Mouse (Mus musculus) ovary, postnatal 36 days (tissue): ENCODE data around the gene Kdm6b.
A peak's percentile ranks its signal among the peaks of the same experiment; 100 is the strongest.
"Not testable (repeated sequence)": the region's sequence is repeated elsewhere in the genome, so short reads cannot be mapped to it uniquely, and the experiment has no call there.

ENCODE experiments used
- DNase-seq: peaks from one replicate; pipeline ENCODE4 v3.0.0; 2022; ENCODE audit warnings: low spot score, mixed read lengths

The Kdm6b gene

DNA sequence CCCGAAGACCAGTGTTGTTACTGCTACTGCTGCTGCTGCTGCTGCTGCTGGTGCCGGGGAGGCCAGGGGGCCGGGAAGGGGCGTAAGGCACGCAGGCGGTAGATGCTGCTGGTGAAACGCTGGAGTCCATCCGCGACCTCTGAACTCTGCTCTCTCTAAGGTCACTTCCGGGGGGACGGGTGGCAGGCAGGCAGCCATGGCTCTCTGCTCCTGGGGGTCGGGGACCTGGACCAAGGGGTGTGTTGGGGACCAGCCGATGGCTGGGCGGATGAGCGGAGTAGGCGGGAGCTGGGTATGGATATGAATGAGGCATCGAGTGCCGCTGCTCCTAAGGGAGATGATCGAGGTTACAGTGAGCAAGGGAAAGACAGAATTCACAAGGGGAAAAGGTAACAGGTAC, 7.2 kb downstream of the Kdm6b start:
- DNase-seq = no peak

DNA sequence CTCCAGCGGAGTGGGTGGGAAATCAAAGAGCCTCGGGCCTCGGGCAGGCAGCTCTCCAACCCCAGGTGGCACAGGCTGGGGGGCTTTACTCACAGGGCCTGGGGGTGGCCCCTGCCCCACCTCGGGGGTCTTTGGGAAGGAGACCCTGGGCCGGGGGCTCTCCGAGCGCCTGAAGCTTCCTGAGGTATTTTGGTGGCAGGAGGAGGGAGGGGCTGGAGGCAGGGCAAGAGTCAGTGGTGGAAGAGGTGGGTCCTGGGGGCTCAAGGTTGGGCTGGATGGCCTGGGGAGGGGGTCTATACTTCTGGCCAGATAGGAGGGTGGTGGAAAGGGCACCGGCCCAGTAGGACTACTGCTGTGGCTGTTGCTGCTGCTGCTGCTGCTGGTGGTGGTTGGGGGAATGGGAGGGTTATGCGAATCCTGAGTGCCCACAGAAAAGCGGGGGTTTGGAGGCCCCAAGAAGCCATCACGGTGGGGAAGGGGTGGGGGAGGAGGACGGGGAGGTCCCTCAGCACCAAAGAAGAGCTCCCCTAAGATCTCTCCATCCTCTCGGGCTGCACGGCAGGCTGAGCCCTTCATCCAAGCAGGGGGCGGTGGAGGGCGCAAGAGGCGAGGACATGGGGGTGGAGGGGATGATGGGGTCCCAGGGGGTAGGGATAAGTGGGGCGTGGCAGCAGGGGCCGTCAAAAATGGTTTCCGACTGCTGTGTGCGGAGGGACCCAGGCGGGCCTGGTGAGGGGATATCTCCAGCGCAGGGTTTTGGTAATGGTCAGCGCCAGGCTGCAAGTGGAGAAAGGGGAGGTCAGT, 7.9 kb downstream of the Kdm6b start:
- DNase-seq = no peak

GRCm38 (mm10) chr11:69404595-69405396, 8.7 kb downstream of the Kdm6b start:
- no peak for DNase-seq

GRCm38 (mm10) chr11:69403691-69404594, 9.5 kb downstream of the Kdm6b start:
- DNase-seq = peak; percentile 19

- DNase-seq = no peak
These were observed 11.5 kb downstream of the Kdm6b start for GRCm38 (mm10) chr11:69401987-69402386.

DNA sequence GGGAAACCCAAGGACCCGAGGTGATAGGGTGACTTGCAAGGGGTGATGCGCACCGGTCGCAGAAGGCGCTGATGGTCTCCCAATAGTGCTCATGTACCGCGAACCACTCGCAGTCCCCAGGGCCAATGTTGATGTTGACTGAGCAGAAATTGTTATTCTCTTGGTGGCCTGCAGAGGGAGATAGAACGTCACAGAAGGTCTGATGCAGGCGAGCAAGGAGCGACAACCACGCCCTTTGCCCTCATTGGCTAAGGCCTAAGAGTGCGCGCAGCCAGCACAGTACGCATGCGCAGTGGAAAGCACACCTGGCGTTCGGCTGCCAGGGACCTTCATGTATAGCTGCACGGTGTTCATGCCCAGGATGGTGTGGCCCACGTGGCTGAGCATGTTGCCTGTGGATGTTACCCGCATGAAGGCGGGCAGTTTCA, 12.3 kb downstream of the Kdm6b start:
- peak; percentile 77 for DNase-seq

- DNase-seq = no peak
These were observed 13.2 kb downstream of the Kdm6b start for GRCm38 (mm10) chr11:69400083-69400850.

DNA sequence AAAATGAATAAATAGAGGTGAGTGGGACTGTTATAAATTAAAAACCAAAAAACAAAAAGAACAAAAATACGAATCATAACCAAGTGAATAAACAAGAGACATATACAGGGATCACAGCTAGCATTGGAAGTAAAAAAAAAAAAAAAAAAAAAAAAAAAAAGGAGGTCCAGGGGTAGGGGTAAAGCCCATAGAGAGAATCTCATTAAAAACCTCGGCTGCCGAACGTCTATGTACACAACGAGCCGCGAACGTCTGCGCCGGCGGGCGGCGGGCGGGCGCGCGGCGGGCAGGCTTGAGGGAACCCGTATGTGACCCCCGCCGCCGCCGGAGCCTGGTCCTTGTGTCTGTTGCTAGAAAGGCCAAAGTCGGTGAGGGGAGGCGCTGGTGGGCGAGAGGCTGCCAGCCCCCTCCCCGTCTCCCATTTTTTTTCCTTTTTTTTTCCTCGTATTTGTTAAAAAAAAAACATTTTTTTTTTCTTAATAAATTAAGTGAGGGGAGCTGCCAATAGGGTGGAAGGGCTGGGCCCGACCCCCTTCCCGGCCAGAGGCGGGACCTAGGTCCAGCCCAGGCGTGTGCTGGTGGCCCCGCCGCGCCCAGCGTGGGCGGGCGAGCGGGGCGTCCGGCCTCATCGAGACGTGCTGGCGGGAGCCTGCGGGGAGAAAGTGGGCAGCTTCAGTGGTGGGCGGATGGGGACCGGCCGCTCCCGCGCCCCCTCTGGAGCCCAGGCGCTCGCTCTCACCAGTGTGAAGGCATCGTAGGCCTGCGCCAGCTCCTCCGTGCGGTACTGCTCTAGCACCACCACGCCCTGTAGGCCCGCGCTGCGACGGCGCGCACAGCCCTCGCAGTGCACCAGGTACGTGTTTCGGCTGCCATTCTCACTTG, 14.0 kb downstream of the Kdm6b start:
- DNase-seq = peak; percentile 21

- no peak for DNase-seq
These were observed 14.8 kb downstream of the Kdm6b start for GRCm38 (mm10) chr11:69398486-69399200.

DNA sequence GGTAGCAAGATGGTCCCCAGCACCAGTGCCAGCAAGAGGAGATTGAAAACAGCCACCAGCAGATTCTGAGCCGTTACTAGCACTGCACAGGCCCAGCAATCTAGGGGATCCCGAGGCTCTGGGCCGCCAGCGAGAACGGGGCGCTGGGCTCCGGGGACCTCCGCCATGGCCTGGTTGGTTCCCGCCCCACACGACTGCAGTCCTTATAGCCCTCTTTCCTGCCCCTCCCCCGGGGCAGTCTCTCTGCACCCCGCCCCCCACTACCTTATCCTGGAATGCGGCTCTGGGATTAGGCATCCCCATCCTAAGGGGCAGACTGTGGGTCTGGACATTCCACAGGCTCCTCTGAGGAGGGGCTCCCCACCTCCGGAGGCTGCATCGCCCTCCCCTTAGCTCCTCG, 15.4 kb downstream of the Kdm6b start, which contains the start of gene Tmem88:
Gene Tmem88, minus strand, starts transcription at position 176 of the 400 bp plus-strand sequence.
- peak; percentile 36 for DNase-seq

DNA sequence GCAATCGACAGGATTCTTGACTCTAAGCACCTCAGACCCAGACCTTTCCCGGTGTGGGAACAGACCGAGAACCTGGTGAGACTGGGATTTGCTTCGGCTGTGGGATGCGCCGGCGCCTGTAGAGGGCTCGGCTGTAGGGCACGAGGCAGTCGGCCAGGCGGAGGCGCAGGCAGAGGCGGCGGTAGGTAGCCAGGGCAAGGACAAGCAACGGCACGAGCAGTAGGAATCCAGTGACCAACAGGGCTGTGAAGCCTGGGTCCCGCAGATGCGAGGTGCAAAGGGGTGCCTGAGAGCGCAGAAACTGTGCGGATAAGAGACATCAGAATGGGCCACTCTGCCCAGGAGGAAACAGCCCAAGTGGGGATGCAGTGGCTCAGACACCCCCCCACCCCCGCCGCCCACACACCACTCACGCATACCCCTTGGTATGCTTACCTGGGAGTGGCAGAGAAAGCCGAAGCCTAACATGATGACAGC, 15.9 kb downstream of the Kdm6b start:
- DNase-seq = peak; percentile 40

- peak; percentile 33 for DNase-seq
These were observed 16.7 kb downstream of the Kdm6b start for GRCm38 (mm10) chr11:69396772-69397171.

DNA sequence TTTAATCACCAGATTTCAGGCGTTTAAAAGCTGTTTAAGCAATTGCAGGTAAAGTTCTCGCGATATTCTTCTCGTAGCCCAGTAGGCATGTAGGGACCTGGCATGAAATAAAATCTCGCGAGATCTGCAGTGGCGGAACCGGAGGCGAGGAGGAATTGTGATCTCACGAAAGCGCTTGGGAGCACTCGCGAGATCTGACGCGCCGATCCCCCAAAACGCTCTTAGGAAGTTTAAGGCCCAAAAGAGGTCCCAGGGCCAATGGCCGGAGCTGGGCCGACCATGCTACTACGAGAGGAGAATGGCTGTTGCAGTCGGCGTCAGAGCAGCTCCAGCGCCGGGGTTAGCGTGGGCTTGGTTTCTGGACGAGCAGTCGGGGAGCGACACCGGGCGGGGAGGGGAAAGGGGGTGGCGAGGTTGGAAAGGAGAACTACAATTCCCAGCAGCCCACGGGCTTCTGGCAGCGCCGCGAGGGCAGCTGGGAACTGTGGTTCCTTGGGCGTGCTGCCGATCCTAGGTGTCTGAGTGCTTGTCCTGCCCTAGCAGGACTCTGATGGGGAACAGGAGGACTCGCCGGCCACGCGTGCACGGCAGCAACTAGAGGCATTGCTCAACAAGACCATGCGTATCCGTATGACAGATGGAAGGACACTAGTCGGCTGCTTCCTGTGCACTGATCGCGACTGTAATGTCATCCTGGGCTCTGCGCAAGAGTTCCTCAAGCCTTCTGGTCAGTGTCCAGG, 17.7 kb downstream of the Kdm6b start:
- DNase-seq = peak; percentile 90

GRCm38 (mm10) chr11:69395235-69395633, 18.2 kb downstream of the Kdm6b start, which contains the start of the genes Naa38 and Cyb5d1:
Naa38 (plus strand) TSS chr11:69395487.
Cyb5d1 (minus strand) TSS chr11:69395631.
- peak; percentile 84 for DNase-seq

DNA sequence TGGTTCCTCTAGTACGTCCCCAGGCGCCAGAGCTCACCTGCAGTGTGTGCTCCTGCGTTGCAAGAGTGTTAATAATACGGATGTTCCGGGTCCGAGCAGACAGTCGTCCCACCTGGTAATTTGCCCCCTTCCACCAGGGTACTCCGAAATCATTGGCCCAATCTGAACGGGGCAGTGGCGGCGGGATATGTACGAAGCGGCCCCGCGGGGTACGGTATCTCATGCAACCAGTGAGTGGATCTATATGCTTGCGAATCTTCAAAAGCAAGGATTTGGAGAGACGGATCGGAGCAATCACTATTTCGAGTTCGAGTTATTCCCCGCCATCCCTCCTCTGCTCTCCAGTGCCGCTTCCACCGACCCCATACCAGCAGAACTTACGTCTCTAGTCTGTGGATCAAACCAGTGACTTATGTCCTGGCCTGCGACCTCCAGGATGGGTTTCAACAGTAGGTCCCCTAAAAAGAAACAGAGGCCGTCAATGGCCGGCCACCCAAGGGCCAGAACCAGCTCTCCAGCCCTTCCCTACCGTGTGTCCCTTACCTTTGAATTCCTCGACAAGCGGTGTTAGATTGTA, 18.8 kb downstream of the Kdm6b start:
- not testable (repeated sequence) for DNase-seq

DNA sequence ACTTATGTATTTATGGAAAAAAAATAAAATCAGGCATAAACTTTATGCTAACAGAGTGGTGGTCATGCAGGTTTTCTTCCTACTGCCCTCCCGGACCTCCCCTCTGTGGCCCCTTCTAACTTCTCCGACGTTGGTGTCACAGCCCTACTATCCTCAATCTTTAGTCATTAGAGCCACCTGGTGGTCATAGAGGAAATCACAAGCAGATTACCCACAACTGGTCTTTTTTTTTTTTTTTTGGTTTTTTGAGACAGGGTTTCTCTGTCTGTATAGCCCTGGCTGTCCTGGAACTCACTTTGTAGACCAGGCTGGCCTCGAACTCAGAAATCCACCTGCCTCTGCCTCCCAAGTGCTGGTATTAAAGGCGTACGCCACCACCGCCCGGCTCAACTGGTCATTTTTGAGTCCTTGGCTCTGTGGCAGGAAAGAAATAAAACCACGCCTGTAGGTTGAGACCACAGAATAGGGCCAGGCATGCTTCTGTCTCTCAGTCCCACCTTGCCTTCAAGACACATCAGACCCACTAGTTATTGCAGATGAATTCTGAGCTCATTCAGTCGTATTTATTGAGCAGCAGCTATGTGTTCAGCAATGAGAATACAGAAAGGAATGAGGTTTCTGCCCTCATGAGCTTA, 23.0 kb downstream of the Kdm6b start:
- no peak for DNase-seq

- DNase-seq = no peak
These were observed 23.7 kb downstream of the Kdm6b start for GRCm38 (mm10) chr11:69389531-69390399.
